In genomic region chr11:41261254-41261653, GRCm38 (mm10) we compare ENCODE assay signal across 17 mouse cellular contexts.
"Had no signal": no experiment of that assay in that cellular context is flagged by ENCODE, and none has a peak within 500 bp of the region (broad histone marks: within the 10 kb centered on the region; RNA-seq: fewer than 3 reads in every experiment).

No protein-coding gene starts in this region.

- ATAC-seq: lung, postnatal 0 days; midbrain, embryonic 13.5 days had no signal

- H3K4me3 ChIP-seq: layer of hippocampus, adult 2 months; liver, embryonic 13.5 days; megakaryocyte, embryonic 14.5 days; midbrain, embryonic 10.5 days; midbrain, embryonic 13.5 days; neural tube, embryonic 12.5 days; neural tube, embryonic 15.5 days had no signal

- H3K27ac ChIP-seq: kidney, postnatal 0 days; liver, embryonic 13.5 days; midbrain, embryonic 10.5 days; midbrain, embryonic 13.5 days; neural tube, embryonic 12.5 days; neural tube, embryonic 15.5 days had no signal

- H3K9me3 ChIP-seq: liver, embryonic 13.5 days; megakaryocyte, embryonic 14.5 days; midbrain, embryonic 10.5 days; midbrain, embryonic 13.5 days; neural tube, embryonic 12.5 days; neural tube, embryonic 15.5 days had no signal

- H3K9ac ChIP-seq: liver, embryonic 13.5 days; lung, embryonic 14.5 days; midbrain, embryonic 13.5 days; neural tube, embryonic 12.5 days; neural tube, embryonic 15.5 days had no signal

- H3K4me2 ChIP-seq: liver, embryonic 13.5 days; lung, embryonic 14.5 days; midbrain, embryonic 13.5 days; neural tube, embryonic 12.5 days; neural tube, embryonic 15.5 days had no signal

- H3K36me3 ChIP-seq: liver, embryonic 13.5 days; midbrain, embryonic 10.5 days; midbrain, embryonic 13.5 days; neural tube, embryonic 12.5 days; neural tube, embryonic 15.5 days had no signal

- H3K27me3 ChIP-seq: liver, embryonic 13.5 days; megakaryocyte, embryonic 14.5 days; midbrain, embryonic 13.5 days; neural tube, embryonic 12.5 days; neural tube, embryonic 15.5 days had no signal

- H3K4me1 ChIP-seq: liver, embryonic 13.5 days; megakaryocyte, embryonic 14.5 days; midbrain, embryonic 10.5 days; midbrain, embryonic 13.5 days; neural tube, embryonic 12.5 days; neural tube, embryonic 15.5 days had no signal

- DNase-seq: kidney, adult 2 months; kidney, postnatal 25 days; layer of hippocampus, adult 9-11 months; liver, embryonic 13.5 days; lung, embryonic 14.5 days; lung, postnatal 36 days; thymus, adult 18-20 months; thymus, postnatal 14 days; thymus, postnatal 4 days had no signal
